Mouse (Mus musculus): ENCODE measurements at regions not wholly inside any gene's neighbourhood (a gene's known extent, or its start where the extent isn't known, plus 50 kb on each side); places are given as distances from the start of the nearest gene placed in this dataset.
"Not testable (repeated sequence)": the region's sequence is repeated elsewhere in the genome, so short reads cannot be mapped to it uniquely, and the experiment has no call there.

- no peak for DNase-seq
Observed at GRCm38 (mm10) chr6:89161746-89162145, 200.7 kb downstream of the Plxna1 start.

GRCm38 (mm10) chr6:89169520-89169919 is 192.9 kb downstream of the Plxna1 start:
- no peak for DNase-seq

GRCm38 (mm10) chr6:89184920-89185319 is 177.5 kb downstream of the Plxna1 start:
- not testable (repeated sequence) for DNase-seq

- DNase-seq = not testable (repeated sequence)
Observed at GRCm38 (mm10) chr6:89200514-89201284, 161.7 kb downstream of the Plxna1 start.

GRCm38 (mm10) chr6:89215021-89215420 is 147.4 kb downstream of the Plxna1 start:
- no peak for DNase-seq

GRCm38 (mm10) chr6:89235416-89236075 is 126.9 kb downstream of the Plxna1 start:
- no peak for DNase-seq

GRCm38 (mm10) chr6:89236226-89236625 is 126.2 kb downstream of the Plxna1 start:
- DNase-seq = no peak

- peak; percentile 71 for DNase-seq
Observed at GRCm38 (mm10) chr6:89236892-89237646, 125.4 kb downstream of the Plxna1 start.

GRCm38 (mm10) chr6:89238871-89239270 is 123.5 kb downstream of the Plxna1 start:
- DNase-seq = peak; percentile 45

- no peak for DNase-seq
Observed at GRCm38 (mm10) chr6:89239511-89239910, 122.9 kb downstream of the Plxna1 start.

- no peak for DNase-seq
Observed at GRCm38 (mm10) chr6:89240168-89240705, 122.2 kb downstream of the Plxna1 start.

- no peak for DNase-seq
Observed at GRCm38 (mm10) chr6:89242371-89243288, 119.8 kb downstream of the Plxna1 start.

GRCm38 (mm10) chr6:89245506-89245905 is 116.9 kb downstream of the Plxna1 start:
- DNase-seq = no peak

- no peak for DNase-seq
Observed at GRCm38 (mm10) chr6:89246261-89246660, 116.2 kb downstream of the Plxna1 start.

- no peak for DNase-seq
Observed at GRCm38 (mm10) chr6:89248574-89248973, 113.8 kb downstream of the Plxna1 start.

- no peak for DNase-seq
Observed at GRCm38 (mm10) chr6:89249303-89249702, 113.1 kb downstream of the Plxna1 start.

- no peak for DNase-seq
Observed at GRCm38 (mm10) chr6:89251641-89252040, 110.8 kb downstream of the Plxna1 start.

- no peak for DNase-seq
Observed at GRCm38 (mm10) chr6:89256022-89256421, 106.4 kb downstream of the Plxna1 start.

GRCm38 (mm10) chr6:89256630-89257292 is 105.7 kb downstream of the Plxna1 start:
- no peak for DNase-seq

GRCm38 (mm10) chr6:89257416-89257815 is 105.0 kb downstream of the Plxna1 start:
- no peak for DNase-seq

- no peak for DNase-seq
Observed at GRCm38 (mm10) chr6:89258140-89258539, 104.3 kb downstream of the Plxna1 start.

All from right cerebral cortex, postnatal 14 days (tissue).